Comparison of ENCODE assay signal across 8 mouse cellular contexts in genomic region chr2:57116366-57117200, GRCm38 (mm10). TPM values are rescaled to one million over a fixed set of nuclear protein-coding genes. Genes with fewer than 3 reads are reported as not detected.
DNase-seq lines count a peak whose midpoint lies in the region; ATAC-seq and TF ChIP-seq lines count a peak whose summit lies in the region.

No protein-coding gene starts in this region.

- 0 out of 2 replicates have a peak, but pooled peaks cover 5% of the 10 kb centered on the region for H3K4me1 ChIP-seq in embryonic facial prominence, embryonic 14.5 days (ENCODE audit: control insufficient read depth, insufficient read depth, low read length)
- H3K4me1 ChIP-seq in liver, embryonic 11.5 days (replicated peaks; ENCODE audit: control insufficient read depth, insufficient read depth, low read length): peaks cover 6% of the 10 kb centered on the region; the same call in 1 of the 2 replicates
- no peaks in the 10 kb centered on the region for H3K4me1 ChIP-seq in stomach, postnatal 0 days (replicated peaks; ENCODE audit: control insufficient read depth, insufficient read depth)

- under 1% methylated on average over 43 of the region's 47 CpGs for WGBS in embryonic facial prominence, embryonic 14.5 days
- WGBS in liver, embryonic 11.5 days: under 1% methylated on average over 47 of the region's 47 CpGs
- under 1% methylated on average over 47 of the region's 47 CpGs for WGBS in stomach, postnatal 0 days

- peak; percentile 61 for TF ChIP-seq POLR2A in myocyte (IDR thresholded peaks at IDR 0.05; ENCODE audit: insufficient read length, low read depth)

- H3K9me3 ChIP-seq in embryonic facial prominence, embryonic 14.5 days (ENCODE audit: control insufficient read depth, low read length): no peaks in the 10 kb centered on the region
- H3K9me3 ChIP-seq in liver, embryonic 11.5 days (ENCODE audit: control insufficient read depth, low read length): no peaks in the 10 kb centered on the region
- H3K9me3 ChIP-seq in stomach, postnatal 0 days (ENCODE audit: control insufficient read depth, low read length): no peaks in the 10 kb centered on the region

- peak overlapping the region; percentile 68 for H3K4me3 ChIP-seq in embryonic facial prominence, embryonic 14.5 days (ENCODE audit: low read depth, low read length)
- peak overlapping the region; percentile 83 for H3K4me3 ChIP-seq in liver, embryonic 11.5 days (ENCODE audit: low read depth, low read length)
- H3K4me3 ChIP-seq in myocyte: peak overlapping the region; percentile 70
- H3K4me3 ChIP-seq in stomach, postnatal 0 days (ENCODE audit: low read depth, low read length): peak overlapping the region; percentile 84

- H3K79me2 ChIP-seq in myocyte (ENCODE audit: control insufficient read depth, insufficient read depth): peaks cover 41% of the 10 kb centered on the region

- DNase-seq in CD4-positive helper T cell, adult 2 months (ENCODE audit: low read depth, low spot score): peak; percentile 86
- DNase-seq in adrenal gland, postnatal 25 days: peak; percentile 85
- peak; percentile 91 for DNase-seq in embryonic facial prominence, embryonic 14.5 days (ENCODE audit: low spot score)
- peak; percentile 85 to 86 for DNase-seq in heart, adult 9 months (ENCODE audit: low spot score in 2 of 2)
- peak; percentile 57 to 67 for DNase-seq in kidney, adult 8-10 months
- DNase-seq in liver, embryonic 11.5 days (ENCODE audit: low spot score): peak; percentile 80
- peak; percentile 91 for DNase-seq in stomach, postnatal 0 days (ENCODE audit: low spot score)

- TF ChIP-seq EP300 in stomach, postnatal 0 days (optimal IDR thresholded peaks at IDR 0.05): no peak

- H3ac ChIP-seq in myocyte (ENCODE audit: control insufficient read depth, insufficient read length): peak overlapping the region; percentile 61

- H3K27me3 ChIP-seq in embryonic facial prominence, embryonic 14.5 days (replicated peaks; ENCODE audit: control insufficient read depth, insufficient read depth, low read length): peaks cover 24% of the 10 kb centered on the region
- peaks cover 31% of the 10 kb centered on the region for H3K27me3 ChIP-seq in liver, embryonic 11.5 days (replicated peaks; ENCODE audit: control insufficient read depth, insufficient read depth, low read length)
- no peaks in the 10 kb centered on the region for H3K27me3 ChIP-seq in myocyte (ENCODE audit: control insufficient read depth, insufficient read depth, insufficient read length)
- no peaks in the 10 kb centered on the region for H3K27me3 ChIP-seq in stomach, postnatal 0 days (ENCODE audit: control insufficient read depth, insufficient read depth, low read length)

- H3K36me3 ChIP-seq in embryonic facial prominence, embryonic 14.5 days (ENCODE audit: control insufficient read depth, insufficient read depth, low read length): no peaks in the 10 kb centered on the region
- no peaks in the 10 kb centered on the region for H3K36me3 ChIP-seq in liver, embryonic 11.5 days (ENCODE audit: control insufficient read depth, insufficient read depth, low read length)
- no peaks in the 10 kb centered on the region for H3K36me3 ChIP-seq in myocyte (ENCODE audit: control insufficient read depth, insufficient read depth)
- H3K36me3 ChIP-seq in stomach, postnatal 0 days (ENCODE audit: control insufficient read depth, insufficient read depth, low read length): no peaks in the 10 kb centered on the region

- peak overlapping the region; percentile 71 for H3K9ac ChIP-seq in embryonic facial prominence, embryonic 14.5 days (ENCODE audit: low read depth, low read length)
- peak overlapping the region; percentile 71 for H3K9ac ChIP-seq in liver, embryonic 11.5 days (ENCODE audit: low read depth, low read length)
- peak overlapping the region; percentile 70 for H3K9ac ChIP-seq in stomach, postnatal 0 days (ENCODE audit: low read length)

- peak overlapping the region; percentile 74 for H3K27ac ChIP-seq in embryonic facial prominence, embryonic 14.5 days (replicated peaks; ENCODE audit: low read depth, low read length)
- H3K27ac ChIP-seq in liver, embryonic 11.5 days (ENCODE audit: low read depth, low read length): peak overlapping the region; percentile 75
- H3K27ac ChIP-seq in stomach, postnatal 0 days (replicated peaks): peak overlapping the region; percentile 95

- TF ChIP-seq CTCF in stomach, postnatal 0 days (IDR thresholded peaks at IDR 0.05; ENCODE audit: low read depth): peak; percentile 46; the same call in 1 of the 2 replicates

- peak overlapping the region; percentile 99 for H3K4me2 ChIP-seq in embryonic facial prominence, embryonic 14.5 days (ENCODE audit: low read depth, low read length)
- peak overlapping the region; percentile 100 for H3K4me2 ChIP-seq in liver, embryonic 11.5 days
- H3K4me2 ChIP-seq in myocyte (ENCODE audit: low read depth): peak overlapping the region; percentile 99
- peak overlapping the region; percentile 99 for H3K4me2 ChIP-seq in stomach, postnatal 0 days (replicated peaks; ENCODE audit: low read depth)

- peak; percentile 60 for ATAC-seq in embryonic facial prominence, embryonic 14.5 days (ENCODE audit: low read depth)
- peak; percentile 59 for ATAC-seq in liver, embryonic 11.5 days (replicated peaks; ENCODE audit: low FRiP score)
- peak; percentile 84 for ATAC-seq in stomach, postnatal 0 days (ENCODE audit: low FRiP score, low TSS enrichment)

TF ChIP-seq in myocyte, 11 proteins besides CTCF, POLR2A, EP300 and RAD21:
- peak; percentile 5 for TF ChIP-seq SRF (IDR thresholded peaks at IDR 0.05; ENCODE audit: control insufficient read depth, insufficient read length, low read depth)
- TF ChIP-seq TCF12 (IDR thresholded peaks at IDR 0.05; ENCODE audit: insufficient read depth, poor library complexity, severe bottlenecking): no peak
- peak; percentile 73 for TF ChIP-seq POLR2AphosphoS2 (IDR thresholded peaks at IDR 0.05; ENCODE audit: insufficient read length, low read depth)
- no peak for TF ChIP-seq MAX (IDR thresholded peaks at IDR 0.05; ENCODE audit: low read depth)
- no peak for TF ChIP-seq E2F4 (IDR thresholded peaks at IDR 0.05; ENCODE audit: insufficient read depth)
- peak in 1 of 3 experiments; percentile 16 for TF ChIP-seq MYOD1 (IDR thresholded peaks at IDR 0.05; ENCODE audit: control insufficient read depth in 1 of 3, insufficient read length in 2 of 3, low read depth in 2 of 3)

RNA-seq across cellular contexts. Expression of gene Nr4a2, which starts 7.2 kb away (rescaled TPM):
- total RNA-seq in adrenal gland, postnatal 25 days (2021): 6.8 and 9.9 TPM in 2 replicates
- polyA plus RNA-seq in embryonic facial prominence, embryonic 14.5 days (2014; fragmentation: Nextera tagmentation; extraction: Ambion mirVana): 6.0 and 6.4 TPM in 2 replicates
- 2.0 and 2.1 TPM in 2 replicates for polyA plus RNA-seq in liver, embryonic 11.5 days (2014; fragmentation: Nextera tagmentation; extraction: Ambion mirVana)
- polyA plus RNA-seq in myocyte (2012; fragmentation: generic; extraction: Trizol): 1.5 TPM
- polyA plus RNA-seq in stomach, postnatal 0 days (2015; fragmentation: Nextera tagmentation; extraction: Ambion mirVana): 6.4 and 14.1 TPM in 2 replicates

Comparison
In these comparisons a context has a peak if more than half of its experiments do, and no peak if none do; other contexts are left out.
1. Peak in every context shown above with its lines: DNase-seq, ATAC-seq, H3K4me3 ChIP-seq and H3K27ac ChIP-seq.